Mouse (Mus musculus): Measurements from ENCODE around the gene Gm13762. TPM values are rescaled to one million over a fixed set of nuclear protein-coding genes. Genes with fewer than 3 reads are reported as not detected.
"Not testable (repeated sequence)": the region's sequence is repeated elsewhere in the genome, so short reads cannot be mapped to it uniquely, and the experiment has no call there.

Gm13762 gene
- not detected in 2 replicates for polyA plus RNA-seq (2015; fragmentation: Nextera tagmentation; extraction: Ambion mirVana)

DNA sequence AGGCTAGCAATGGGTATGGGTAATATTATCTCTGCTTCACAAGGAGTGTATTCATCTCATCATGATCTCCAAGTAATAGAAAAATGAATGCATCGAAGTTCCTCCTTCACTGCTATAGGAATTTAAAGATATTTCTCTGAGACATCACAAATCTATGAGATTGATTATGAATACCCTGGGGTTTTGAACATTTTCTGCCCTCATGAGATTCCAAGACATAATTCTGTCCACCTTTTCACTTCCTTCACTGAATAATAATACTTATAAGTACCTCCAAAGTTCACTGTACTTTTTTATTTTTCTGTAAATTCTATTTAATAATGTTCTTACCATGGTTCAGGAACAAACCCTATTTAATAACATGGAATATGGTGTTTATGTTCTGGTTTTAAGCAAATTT lies at the start of gene Gm13762:
Gene Gm13762, minus strand, starts transcription at position 101 of the 400 bp plus-strand sequence.
- no peaks in the 10 kb centered on the region for H3K9me3 ChIP-seq (replicated peaks)
- H3K9ac ChIP-seq: no peak within 1 kb of the TSS
- H3K27me3 ChIP-seq: no peaks in the 10 kb centered on the region
- no peak for ATAC-seq (replicated peaks; ENCODE audit: low FRiP score)
- 77% methylated on average over 1 of the region's 1 CpGs for WGBS
- H3K27ac ChIP-seq: no peak within 1 kb of the TSS
- no peak within 1 kb of the TSS for H3K4me2 ChIP-seq
- no peaks in the 10 kb centered on the region for H3K36me3 ChIP-seq
- no peaks in the 10 kb centered on the region for H3K4me1 ChIP-seq
- H3K4me3 ChIP-seq (replicated peaks): no peak within 1 kb of the TSS

DNA sequence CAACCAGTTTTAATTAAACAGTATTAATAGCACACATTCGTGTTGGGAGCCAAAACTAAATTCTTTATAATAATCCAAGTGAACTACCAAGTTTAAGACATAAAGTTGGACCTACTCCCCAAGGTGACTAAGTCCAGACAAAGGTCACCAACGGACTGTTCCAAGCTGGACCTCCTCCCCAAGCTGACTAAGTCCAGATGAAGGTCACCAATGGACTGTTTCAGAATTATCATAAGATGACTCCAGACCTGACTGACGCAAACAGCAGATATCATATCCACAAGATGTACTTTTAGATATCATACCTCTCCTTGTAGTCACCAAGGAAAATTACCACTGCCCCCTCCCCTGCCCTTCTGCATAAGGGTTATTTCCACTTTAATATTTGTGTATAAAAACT lies 41.4 kb upstream of the Gm13762 start:
- H3K36me3 ChIP-seq: not testable (repeated sequence)

DNA sequence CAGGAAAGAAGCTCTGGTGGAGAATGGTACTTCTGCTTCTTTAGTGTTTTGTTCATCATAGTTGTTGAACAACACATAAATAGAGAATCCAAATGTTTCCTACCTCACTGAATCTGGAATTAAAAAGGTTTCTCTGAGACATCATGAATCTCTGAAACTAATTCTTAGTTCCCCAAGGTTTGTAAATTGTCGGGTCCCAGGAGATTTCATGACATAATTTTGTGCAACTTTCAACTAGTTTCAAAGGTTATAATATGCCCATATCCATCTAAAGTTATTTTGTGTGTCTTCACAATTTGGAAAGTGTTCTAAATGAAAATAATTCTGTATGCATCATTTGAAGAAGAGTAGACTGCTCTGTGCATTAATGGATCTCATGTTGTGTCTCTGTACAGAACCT lies 38.2 kb upstream of the Gm13762 start, which contains the start of gene Olfr1216:
Gene Olfr1216, minus strand, starts transcription at position 101 of the 400 bp plus-strand sequence.
- no peaks in the 10 kb centered on the region for H3K27me3 ChIP-seq
- H3K9ac ChIP-seq: no peak within 1 kb of the TSS
- H3K36me3 ChIP-seq: no peaks in the 10 kb centered on the region
- 87% methylated on average over 1 of the region's 1 CpGs for WGBS
- H3K4me1 ChIP-seq: no peaks in the 10 kb centered on the region
- H3K4me2 ChIP-seq: no peak within 1 kb of the TSS
- no peak within 1 kb of the TSS for H3K4me3 ChIP-seq (replicated peaks)
- no peak within 1 kb of the TSS for H3K27ac ChIP-seq
- no peaks in the 10 kb centered on the region for H3K9me3 ChIP-seq (replicated peaks)
- no peak for ATAC-seq (replicated peaks; ENCODE audit: low FRiP score)

More for the DNA sequence above, 41.4 kb upstream of the Gm13762 start:
- H3K9ac ChIP-seq; ATAC-seq (replicated peaks; ENCODE audit: low FRiP score); H3K9me3 ChIP-seq (replicated peaks); H3K27ac ChIP-seq; H3K27me3 ChIP-seq; H3K4me3 ChIP-seq (replicated peaks); H3K4me1 ChIP-seq; H3K4me2 ChIP-seq: not testable (repeated sequence)
- 69% methylated on average over 3 of the region's 3 CpGs for WGBS

DNA sequence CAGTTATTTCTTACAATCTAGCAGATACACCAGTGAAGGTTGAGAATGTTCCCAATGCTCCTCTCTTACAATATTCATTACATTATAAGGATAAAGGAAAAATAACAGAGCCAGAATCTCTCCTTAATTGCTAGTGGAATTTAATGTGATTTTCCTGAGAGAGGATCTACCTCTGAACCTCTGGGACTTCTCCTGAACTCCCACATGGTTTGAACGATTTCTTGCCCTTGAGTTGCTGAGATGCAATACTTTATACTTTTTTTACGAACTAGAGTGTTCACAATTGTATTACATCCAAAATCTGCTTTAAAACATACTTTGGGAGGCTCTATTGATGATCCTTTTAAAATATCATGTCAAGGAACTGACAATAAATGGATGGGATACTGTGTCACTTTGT lies 26.8 kb upstream of the Gm13762 start, which contains the start of gene Olfr1215:
Gene Olfr1215, minus strand, starts transcription at position 101 of the 400 bp plus-strand sequence.
- WGBS: 69% methylated on average over 2 of the region's 2 CpGs
- ATAC-seq (replicated peaks; ENCODE audit: low FRiP score): no peak
- Histone ChIP-seq H3K9ac (no peak within 1 kb of the TSS), H3K27ac (no peak within 1 kb of the TSS), H3K4me2 (no peak within 1 kb of the TSS), H3K9me3 (replicated peaks) (no peaks in the 10 kb centered on the region), H3K27me3 (no peaks in the 10 kb centered on the region), H3K4me1 (no peaks in the 10 kb centered on the region), H3K4me3 (replicated peaks) (no peak within 1 kb of the TSS), H3K36me3 (no peaks in the 10 kb centered on the region)

DNA sequence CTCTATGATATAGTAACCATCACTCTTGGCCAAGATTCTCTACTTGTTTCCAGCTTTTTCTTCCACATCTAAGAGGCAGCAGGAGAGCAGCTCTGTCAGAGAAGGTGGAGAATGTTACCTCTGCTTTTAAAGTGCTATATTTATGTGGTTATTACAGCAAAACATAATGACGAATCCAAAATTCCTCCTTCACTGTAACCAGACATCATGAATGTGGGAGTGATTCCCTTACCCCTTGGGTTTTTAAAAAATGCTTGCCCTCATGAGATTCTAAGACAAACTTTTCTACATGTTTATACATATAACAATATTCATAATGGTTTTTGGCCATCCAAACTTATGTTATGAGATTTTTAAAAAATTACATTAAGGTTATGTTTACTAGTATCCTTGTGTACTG lies 12.5 kb upstream of the Gm13762 start, which contains the start of gene Olfr1214:
Gene Olfr1214, minus strand, starts transcription at position 101 of the 400 bp plus-strand sequence.
- no peaks in the 10 kb centered on the region for H3K9me3 ChIP-seq (replicated peaks)
- H3K27me3 ChIP-seq: no peaks in the 10 kb centered on the region
- ATAC-seq (replicated peaks; ENCODE audit: low FRiP score): no peak
- no peak within 1 kb of the TSS for H3K9ac ChIP-seq
- H3K4me2 ChIP-seq: no peak within 1 kb of the TSS
- WGBS: 74% methylated on average over 1 of the region's 1 CpGs
- H3K27ac ChIP-seq: no peak within 1 kb of the TSS
- no peaks in the 10 kb centered on the region for H3K4me1 ChIP-seq
- H3K36me3 ChIP-seq: no peaks in the 10 kb centered on the region
- H3K4me3 ChIP-seq (replicated peaks): no peak within 1 kb of the TSS

DNA sequence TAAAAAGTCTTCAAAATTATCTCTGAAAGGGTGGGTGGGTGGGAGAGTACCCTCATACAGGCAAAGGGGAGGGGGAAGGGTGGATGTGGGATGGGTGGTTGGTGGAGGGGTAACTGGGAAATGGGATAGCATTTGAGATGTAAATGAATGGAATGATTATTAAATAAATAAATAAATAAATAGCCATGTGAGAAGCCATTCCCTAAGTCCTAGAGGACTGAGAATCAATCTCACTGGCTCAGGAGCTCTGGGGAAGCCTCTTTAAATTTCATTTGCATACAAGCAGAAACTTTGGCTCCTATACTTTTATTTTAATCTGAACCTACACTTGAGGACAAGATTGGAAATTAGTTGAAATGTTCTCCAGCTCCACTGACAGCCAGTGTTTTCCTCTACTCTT lies 26.4 kb downstream of the Gm13762 start, which contains the start of gene Olfr1212:
Gene Olfr1212, plus strand, starts transcription at position 301 of the 400 bp plus-strand sequence.
- no peaks in the 10 kb centered on the region for H3K9me3 ChIP-seq (replicated peaks)
- no peak for ATAC-seq (replicated peaks; ENCODE audit: low FRiP score)
- H3K36me3 ChIP-seq: no peaks in the 10 kb centered on the region
- H3K4me2 ChIP-seq: no peak within 1 kb of the TSS
- H3K27me3 ChIP-seq: no peaks in the 10 kb centered on the region
- H3K9ac ChIP-seq: no peak within 1 kb of the TSS
- H3K4me3 ChIP-seq (replicated peaks): no peak within 1 kb of the TSS
- no peak within 1 kb of the TSS for H3K27ac ChIP-seq
- no peaks in the 10 kb centered on the region for H3K4me1 ChIP-seq

DNA sequence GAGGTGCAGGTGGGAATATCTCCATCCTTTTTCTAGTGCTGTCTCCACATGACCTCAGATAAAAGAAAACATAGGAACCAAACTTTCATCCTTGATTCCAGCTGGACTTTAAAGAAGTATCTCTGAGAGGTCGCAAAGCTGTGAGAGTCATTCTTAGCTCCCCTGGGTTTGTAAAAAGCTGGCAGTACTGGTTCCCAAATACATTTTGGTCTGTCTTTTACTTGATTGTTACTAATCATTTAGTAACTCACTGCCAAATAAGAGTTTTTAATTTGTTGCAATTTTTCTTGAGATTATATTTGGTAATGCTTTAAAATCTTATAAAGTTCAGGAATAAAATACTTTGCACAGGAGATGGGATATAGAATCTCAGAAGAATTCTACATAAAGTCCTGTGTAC lies 42.1 kb downstream of the Gm13762 start, which contains the start of gene Olfr1211:
Gene Olfr1211, minus strand, starts transcription at position 101 of the 400 bp plus-strand sequence.
- 89% methylated on average over 1 of the region's 1 CpGs for WGBS
- Histone ChIP-seq H3K4me1 (no peaks in the 10 kb centered on the region), H3K27ac (no peak within 1 kb of the TSS), H3K9ac (no peak within 1 kb of the TSS), H3K9me3 (replicated peaks) (no peaks in the 10 kb centered on the region), H3K4me3 (replicated peaks) (no peak within 1 kb of the TSS), H3K27me3 (no peaks in the 10 kb centered on the region), H3K4me2 (no peak within 1 kb of the TSS), H3K36me3 (no peaks in the 10 kb centered on the region)
- no peak for ATAC-seq (replicated peaks; ENCODE audit: low FRiP score)

Other genes starting within 250 kb of the Gm13762 start
- gene Olfr1197, start 247.9 kb downstream of the Gm13762 start, polyA plus RNA-seq (2015; fragmentation: Nextera tagmentation; extraction: Ambion mirVana): not detected in 2 replicates
- gene Olfr1198, start 228.9 kb downstream of the Gm13762 start, polyA plus RNA-seq (2015; fragmentation: Nextera tagmentation; extraction: Ambion mirVana): not detected in 2 replicates
- gene Olfr1199, start 219.8 kb downstream of the Gm13762 start, polyA plus RNA-seq (2015; fragmentation: Nextera tagmentation; extraction: Ambion mirVana): not detected in 2 replicates
- gene Olfr1200, start 209.8 kb downstream of the Gm13762 start, polyA plus RNA-seq (2015; fragmentation: Nextera tagmentation; extraction: Ambion mirVana): not detected in 2 replicates
- not detected in 2 replicates for gene Olfr1201, start 187.2 kb downstream of the Gm13762 start, polyA plus RNA-seq (2015; fragmentation: Nextera tagmentation; extraction: Ambion mirVana)
- not detected in 2 replicates for gene Olfr1202, start 165.8 kb downstream of the Gm13762 start, polyA plus RNA-seq (2015; fragmentation: Nextera tagmentation; extraction: Ambion mirVana)
- not detected in 2 replicates for gene Olfr1205, start 150.5 kb downstream of the Gm13762 start, polyA plus RNA-seq (2015; fragmentation: Nextera tagmentation; extraction: Ambion mirVana)
- not detected in 2 replicates for gene Olfr1204, start 131.0 kb downstream of the Gm13762 start, polyA plus RNA-seq (2015; fragmentation: Nextera tagmentation; extraction: Ambion mirVana)
- gene Olfr1206, start 117.0 kb downstream of the Gm13762 start, polyA plus RNA-seq (2015; fragmentation: Nextera tagmentation; extraction: Ambion mirVana): not detected in 2 replicates
- not detected in 2 replicates for gene Olfr1208, start 78.0 kb downstream of the Gm13762 start, polyA plus RNA-seq (2015; fragmentation: Nextera tagmentation; extraction: Ambion mirVana)
- gene Olfr1209, start 65.1 kb downstream of the Gm13762 start, polyA plus RNA-seq (2015; fragmentation: Nextera tagmentation; extraction: Ambion mirVana): not detected in 2 replicates
- not detected in 2 replicates for gene Olfr1211, start 42.2 kb downstream of the Gm13762 start, polyA plus RNA-seq (2015; fragmentation: Nextera tagmentation; extraction: Ambion mirVana)
- gene Olfr1212, start 26.3 kb downstream of the Gm13762 start, polyA plus RNA-seq (2015; fragmentation: Nextera tagmentation; extraction: Ambion mirVana): not detected in 2 replicates
- not detected in 2 replicates for gene Olfr1214, start 12.4 kb upstream of the Gm13762 start, polyA plus RNA-seq (2015; fragmentation: Nextera tagmentation; extraction: Ambion mirVana)
- gene Olfr1215, start 26.7 kb upstream of the Gm13762 start, polyA plus RNA-seq (2015; fragmentation: Nextera tagmentation; extraction: Ambion mirVana): not detected in 2 replicates
- not detected in 2 replicates for gene Olfr1216, start 38.1 kb upstream of the Gm13762 start, polyA plus RNA-seq (2015; fragmentation: Nextera tagmentation; extraction: Ambion mirVana)
- not detected in 2 replicates for gene Olfr1217, start 51.8 kb upstream of the Gm13762 start, polyA plus RNA-seq (2015; fragmentation: Nextera tagmentation; extraction: Ambion mirVana)
- not detected in 2 replicates for gene Olfr1218, start 80.9 kb upstream of the Gm13762 start, polyA plus RNA-seq (2015; fragmentation: Nextera tagmentation; extraction: Ambion mirVana)
- not detected in 2 replicates for gene Olfr1219, start 103.2 kb upstream of the Gm13762 start, polyA plus RNA-seq (2015; fragmentation: Nextera tagmentation; extraction: Ambion mirVana)
- not detected in 2 replicates for gene Olfr1220, start 126.6 kb upstream of the Gm13762 start, polyA plus RNA-seq (2015; fragmentation: Nextera tagmentation; extraction: Ambion mirVana)
- not detected in 2 replicates for gene Olfr1221, start 137.0 kb upstream of the Gm13762 start, polyA plus RNA-seq (2015; fragmentation: Nextera tagmentation; extraction: Ambion mirVana)
- gene Olfr1222, start 152.8 kb upstream of the Gm13762 start, polyA plus RNA-seq (2015; fragmentation: Nextera tagmentation; extraction: Ambion mirVana): not detected in 2 replicates
- gene Olfr1223, start 171.3 kb upstream of the Gm13762 start, polyA plus RNA-seq (2015; fragmentation: Nextera tagmentation; extraction: Ambion mirVana): not detected in 2 replicates
- gene Olfr1224-ps1, start 183.8 kb upstream of the Gm13762 start, polyA plus RNA-seq (2015; fragmentation: Nextera tagmentation; extraction: Ambion mirVana): not detected in 2 replicates
- gene Olfr1225, start 194.4 kb upstream of the Gm13762 start, polyA plus RNA-seq (2015; fragmentation: Nextera tagmentation; extraction: Ambion mirVana): not detected in 2 replicates
- gene Olfr1226, start 219.8 kb upstream of the Gm13762 start, polyA plus RNA-seq (2015; fragmentation: Nextera tagmentation; extraction: Ambion mirVana): not detected in 2 replicates

All from kidney, embryonic 15.5 days (tissue).